Mouse (Mus musculus) thymus, postnatal 14 days (tissue): Measurements from ENCODE around the gene Try10.
"Not testable (repeated sequence)": the region's sequence is repeated elsewhere in the genome, so short reads cannot be mapped to it uniquely, and the experiment has no call there.

ENCODE experiments used
- DNase-seq: peaks from one replicate; pipeline ENCODE4 v3.0.0; 2021

The Try10 gene

GRCm38 (mm10) chr6:41353932-41354331 is at the start of gene Try10:
Gene Try10 (plus strand): TSS chr6:41354105.
- no peak for DNase-seq

- not testable (repeated sequence) for DNase-seq
Measured at GRCm38 (mm10) chr6:41316741-41317140, 37.2 kb upstream of the Try10 start, which contains the start of gene Try5. Gene Try5 (minus strand): TSS chr6:41316841.

DNA sequence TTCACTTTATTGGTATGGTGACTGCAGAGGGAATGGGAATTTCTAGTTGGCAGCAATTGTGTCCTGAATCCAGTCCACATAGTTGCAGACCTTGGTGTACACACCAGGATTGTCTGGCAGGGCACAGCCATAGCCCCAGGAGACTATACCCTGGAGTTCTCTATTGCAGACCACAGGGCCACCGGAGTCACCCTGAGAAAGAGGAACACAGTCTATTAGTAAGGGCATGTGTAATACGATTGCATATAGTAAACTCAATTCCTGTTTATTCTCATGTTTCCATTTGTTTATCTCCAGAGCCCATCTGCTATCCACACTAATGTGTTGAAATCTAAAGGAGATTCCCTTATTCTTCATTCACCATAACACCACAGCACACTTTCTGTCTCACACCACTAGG is 19.9 kb downstream of the Try10 start:
- DNase-seq, result not testable (repeated sequence)

GRCm38 (mm10) chr6:41377578-41377977 is 23.7 kb downstream of the Try10 start, which contains the start of gene Prss3:
Gene Prss3 (minus strand): TSS chr6:41377678.
- DNase-seq, result not testable (repeated sequence)

DNA sequence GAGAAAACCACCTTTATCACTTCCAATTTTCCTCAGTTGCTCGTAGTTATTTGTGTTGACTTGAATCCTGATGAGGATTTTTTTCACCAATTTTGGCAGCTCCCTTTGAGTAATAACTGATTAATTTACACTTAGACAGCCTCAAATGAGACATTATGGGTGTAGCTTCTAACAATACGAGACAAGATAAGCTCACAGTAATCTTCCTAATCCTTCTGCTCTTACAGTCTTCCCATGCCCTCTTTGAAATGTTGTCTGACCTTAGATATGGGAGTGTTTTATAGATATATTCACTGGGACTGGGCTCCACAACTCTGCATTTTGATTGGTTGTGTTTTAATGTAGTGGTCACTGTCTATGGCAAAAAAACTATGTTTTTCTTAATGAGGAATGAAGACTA is 32.9 kb downstream of the Try10 start:
- no peak for DNase-seq

GRCm38 (mm10) chr6:41391640-41392039 is 37.7 kb downstream of the Try10 start:
- DNase-seq, result not testable (repeated sequence)

DNA sequence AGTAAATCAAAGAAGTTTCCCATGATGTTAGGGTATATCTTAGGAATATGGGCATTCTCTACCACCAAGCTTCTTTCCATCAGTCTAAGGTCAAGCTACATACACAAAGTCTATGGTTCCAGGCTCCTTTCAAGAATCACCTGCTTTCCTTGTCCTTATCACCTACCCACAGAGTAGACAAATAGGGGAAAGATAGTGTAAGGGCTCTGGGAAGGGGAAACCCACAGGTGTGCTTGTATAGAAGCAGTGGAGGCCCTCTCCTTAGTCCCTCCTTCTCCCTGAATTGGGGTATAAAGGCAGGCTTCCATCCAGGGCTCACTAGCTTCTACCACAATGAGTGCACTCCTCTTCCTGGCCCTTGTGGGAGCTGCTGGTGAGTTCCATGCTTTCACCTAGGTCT is 38.2 kb downstream of the Try10 start, which contains the start of gene Gm5771:
Gene Gm5771 (plus strand): TSS at position 301 of the 400 bp plus-strand sequence.
- DNase-seq, result not testable (repeated sequence)
